Mouse (Mus musculus): ENCODE measurements around the gene Sema3d. TPM values are rescaled to one million over a fixed set of nuclear protein-coding genes. Genes with fewer than 3 reads are reported as not detected.
A peak's percentile ranks its signal among the peaks of the same experiment; 100 is the strongest.

The Sema3d gene
- polyA plus RNA-seq, 1 experiment from 2014 or later, result 26.0 TPM

DNA sequence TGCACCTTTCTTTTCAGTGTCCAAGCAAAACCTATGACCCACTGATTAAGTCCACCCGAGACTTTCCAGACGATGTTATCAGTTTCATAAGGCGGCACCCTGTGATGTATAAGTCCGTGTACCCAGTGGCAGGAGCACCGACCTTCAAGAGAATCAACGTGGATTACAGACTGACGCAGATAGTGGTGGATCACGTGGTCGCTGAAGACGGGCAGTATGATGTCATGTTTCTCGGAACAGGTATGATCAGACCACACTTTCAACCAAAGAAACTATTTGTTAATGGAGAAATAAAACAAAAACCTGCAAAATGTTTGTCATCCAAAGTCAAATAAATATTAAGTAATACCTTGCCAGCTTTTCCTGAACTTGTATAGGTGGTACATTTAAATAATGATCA, 179.9 kb downstream of the Sema3d start:
- no peak for ATAC-seq (ENCODE audit: insufficient number of reproducible peaks, insufficient read depth, low FRiP score, low TSS enrichment, low read depth)
- WGBS, result 74% methylated on average over 11 of the region's 11 CpGs
- Histone ChIP-seq H3K9me3 (no peaks in the 10 kb centered on the region), H3K4me1 (no peaks in the 10 kb centered on the region), H3K27ac (no peak overlapping the region), H3K9ac (no peak overlapping the region), H3K36me3 (peaks cover 4% of the 10 kb centered on the region; the same call in 1 of the 2 replicates), H3K27me3 (no peaks in the 10 kb centered on the region), H3K4me3 (no peak overlapping the region), H3K4me2 (no peak overlapping the region)

- no peaks in the 10 kb centered on the region for H3K27me3 ChIP-seq
- H3K27ac ChIP-seq, result no peak overlapping the region
- H3K4me1 ChIP-seq, result no peaks in the 10 kb centered on the region
- no peak for ATAC-seq (ENCODE audit: insufficient number of reproducible peaks, insufficient read depth, low FRiP score, low TSS enrichment, low read depth)
- no peak overlapping the region for H3K9ac ChIP-seq
- peaks cover 4% of the 10 kb centered on the region; the same call in 1 of the 2 replicates for H3K36me3 ChIP-seq
- WGBS, result 34% methylated on average over 2 of the region's 2 CpGs
- H3K4me3 ChIP-seq, result no peak overlapping the region
- H3K9me3 ChIP-seq, result no peaks in the 10 kb centered on the region
- H3K4me2 ChIP-seq, result no peak overlapping the region
These were observed 181.5 kb downstream of the Sema3d start for GRCm38 (mm10) chr5:12564602-12565220.

- ATAC-seq (ENCODE audit: insufficient number of reproducible peaks, insufficient read depth, low FRiP score, low TSS enrichment, low read depth), result no peak
- Histone ChIP-seq H3K27me3 (no peaks in the 10 kb centered on the region), H3K27ac (no peak overlapping the region), H3K36me3 (peaks cover 4% of the 10 kb centered on the region; the same call in 1 of the 2 replicates), H3K4me1 (no peaks in the 10 kb centered on the region), H3K9ac (no peak overlapping the region), H3K9me3 (no peaks in the 10 kb centered on the region), H3K4me3 (no peak overlapping the region), H3K4me2 (no peak overlapping the region)
- 53% methylated on average over 1 of the region's 1 CpGs for WGBS
These were observed 183.4 kb downstream of the Sema3d start for GRCm38 (mm10) chr5:12566568-12566967.

DNA sequence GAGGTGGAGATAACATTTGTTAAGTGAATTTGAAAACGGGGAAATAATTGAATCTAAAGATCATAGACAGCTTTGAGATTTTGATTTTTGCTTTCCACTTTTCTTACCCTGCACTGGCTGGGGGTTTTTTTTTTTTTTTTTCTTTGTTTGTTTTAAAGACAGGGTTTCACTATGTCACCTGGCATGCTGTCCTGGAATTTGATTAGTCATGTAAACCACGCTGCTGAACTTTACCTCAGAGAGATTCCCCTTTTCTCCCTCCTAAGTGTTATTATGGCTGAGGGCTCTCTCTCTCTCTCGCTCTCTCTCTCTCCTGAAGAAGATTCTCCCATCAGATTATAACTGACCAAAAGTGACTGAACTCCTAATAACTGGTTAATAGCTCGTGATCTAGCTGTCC, 191.4 kb downstream of the Sema3d start:
- peaks cover under 1% of the 10 kb centered on the region; the same call in 1 of the 2 replicates for H3K4me1 ChIP-seq
- H3K27me3 ChIP-seq, result no peaks in the 10 kb centered on the region
- no peak overlapping the region for H3K4me3 ChIP-seq
- 38% methylated on average over 4 of the region's 4 CpGs for WGBS
- 0 out of 2 replicates have a peak, but pooled peaks cover 3% of the 10 kb centered on the region for H3K36me3 ChIP-seq
- no peak overlapping the region for H3K9ac ChIP-seq
- H3K4me2 ChIP-seq, result no peak overlapping the region
- H3K9me3 ChIP-seq, result no peaks in the 10 kb centered on the region
- H3K27ac ChIP-seq, result no peak overlapping the region
- ATAC-seq (ENCODE audit: insufficient number of reproducible peaks, insufficient read depth, low FRiP score, low TSS enrichment, low read depth), result no peak

GRCm38 (mm10) chr5:12575262-12575661, 192.1 kb downstream of the Sema3d start:
- no peaks in the 10 kb centered on the region for H3K9me3 ChIP-seq
- no peak overlapping the region for H3K27ac ChIP-seq
- H3K4me3 ChIP-seq, result no peak overlapping the region
- ATAC-seq (ENCODE audit: insufficient number of reproducible peaks, insufficient read depth, low FRiP score, low TSS enrichment, low read depth), result no peak
- no peak overlapping the region for H3K4me2 ChIP-seq
- H3K4me1 ChIP-seq, result peaks cover 5% of the 10 kb centered on the region
- H3K36me3 ChIP-seq, result 0 out of 2 replicates have a peak, but pooled peaks cover 3% of the 10 kb centered on the region
- no peaks in the 10 kb centered on the region for H3K27me3 ChIP-seq
- H3K9ac ChIP-seq, result no peak overlapping the region
- 47% methylated on average over 1 of the region's 1 CpGs for WGBS

GRCm38 (mm10) chr5:12579752-12580151, 196.6 kb downstream of the Sema3d start:
- Histone ChIP-seq H3K27ac (no peak overlapping the region), H3K4me2 (no peak overlapping the region), H3K4me1 (peaks cover 15% of the 10 kb centered on the region), H3K27me3 (no peaks in the 10 kb centered on the region), H3K4me3 (no peak overlapping the region), H3K9ac (no peak overlapping the region), H3K9me3 (no peaks in the 10 kb centered on the region), H3K36me3 (peaks cover 3% of the 10 kb centered on the region; the same call in 1 of the 2 replicates)
- no peak for ATAC-seq (ENCODE audit: insufficient number of reproducible peaks, insufficient read depth, low FRiP score, low TSS enrichment, low read depth)
- WGBS, result 56% methylated on average over 4 of the region's 4 CpGs

DNA sequence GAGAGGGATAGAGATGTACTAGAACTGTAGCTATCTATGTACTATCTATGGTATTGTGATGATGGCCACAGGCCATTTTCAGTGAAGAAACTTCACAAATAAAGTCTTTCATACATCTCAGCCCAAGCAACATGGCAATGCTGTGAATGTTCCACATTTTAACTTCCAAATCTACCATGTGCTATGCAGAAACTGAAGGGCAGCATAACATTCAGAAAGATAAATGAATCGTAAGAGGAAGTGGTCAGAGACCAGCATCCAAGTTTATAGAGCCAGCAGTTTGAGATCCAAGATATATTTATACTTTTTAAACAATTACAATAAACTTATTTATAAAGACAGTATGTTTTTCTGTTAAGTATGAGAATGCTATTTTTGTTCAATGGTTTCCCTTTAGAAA, 199.4 kb downstream of the Sema3d start:
- Histone ChIP-seq H3K27ac (no peak overlapping the region), H3K9ac (no peak overlapping the region), H3K4me1 (peaks cover 15% of the 10 kb centered on the region), H3K9me3 (no peaks in the 10 kb centered on the region), H3K27me3 (no peaks in the 10 kb centered on the region), H3K4me3 (no peak overlapping the region), H3K36me3 (peaks cover 11% of the 10 kb centered on the region; the same call in 1 of the 2 replicates), H3K4me2 (no peak overlapping the region)
- 89% methylated on average over 1 of the region's 1 CpGs for WGBS
- ATAC-seq (ENCODE audit: insufficient number of reproducible peaks, insufficient read depth, low FRiP score, low TSS enrichment, low read depth), result no peak

DNA sequence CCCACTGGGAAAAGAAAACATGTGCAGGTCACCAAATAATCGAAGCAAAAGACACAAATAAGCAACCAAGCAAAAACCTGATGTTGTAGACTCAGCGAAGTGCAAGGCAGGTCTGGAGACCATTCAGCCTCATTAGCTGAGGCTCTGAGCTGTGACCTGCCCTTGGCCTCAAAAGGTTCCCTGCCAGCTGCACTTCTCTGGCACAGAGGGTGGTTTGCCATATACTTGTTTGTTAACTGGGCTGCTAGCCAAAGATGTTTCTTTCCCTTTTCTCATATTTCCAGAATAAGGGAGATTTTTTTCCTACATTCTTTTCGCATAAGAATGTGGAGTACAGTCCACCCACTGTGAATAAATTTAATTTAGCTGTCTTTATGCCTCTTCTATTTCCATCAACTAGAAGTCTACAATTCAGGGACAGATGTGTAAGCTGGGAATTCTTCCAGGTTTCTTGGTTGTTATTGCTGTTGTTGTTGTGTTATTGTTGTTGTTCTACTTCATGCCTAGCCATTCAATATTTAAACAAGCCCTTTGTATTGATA, 200.2 kb downstream of the Sema3d start:
- Histone ChIP-seq H3K36me3 (peaks cover 9% of the 10 kb centered on the region; the same call in 1 of the 2 replicates), H3K27me3 (no peaks in the 10 kb centered on the region)
- no peak for ATAC-seq (ENCODE audit: insufficient number of reproducible peaks, insufficient read depth, low FRiP score, low TSS enrichment, low read depth)

DNA sequence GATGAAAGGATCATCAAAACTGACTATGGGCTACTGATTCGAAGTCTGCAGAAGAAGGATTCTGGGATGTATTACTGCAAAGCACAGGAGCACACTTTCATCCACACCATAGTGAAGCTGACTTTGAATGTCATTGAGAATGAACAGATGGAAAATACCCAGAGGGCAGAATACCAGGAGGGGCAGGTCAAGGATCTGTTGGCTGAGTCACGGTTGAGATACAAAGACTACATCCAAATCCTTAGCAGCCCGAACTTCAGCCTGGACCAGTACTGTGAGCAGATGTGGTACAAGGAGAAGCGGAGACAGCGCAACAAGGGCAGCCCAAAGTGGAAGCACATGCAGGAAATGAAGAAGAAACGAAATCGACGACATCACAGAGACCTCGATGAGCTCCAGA, 201.7 kb downstream of the Sema3d start:
- WGBS, result 32% methylated on average over 9 of the region's 9 CpGs
- no peak for ATAC-seq (ENCODE audit: insufficient number of reproducible peaks, insufficient read depth, low FRiP score, low TSS enrichment, low read depth)
- H3K36me3 ChIP-seq, result peaks cover 9% of the 10 kb centered on the region; the same call in 1 of the 2 replicates
- H3K4me3 ChIP-seq, result no peak overlapping the region
- H3K9me3 ChIP-seq, result no peaks in the 10 kb centered on the region
- H3K27ac ChIP-seq, result no peak overlapping the region
- H3K9ac ChIP-seq, result no peak overlapping the region
- no peak overlapping the region for H3K4me2 ChIP-seq
- H3K4me1 ChIP-seq, result peaks cover 11% of the 10 kb centered on the region
- no peaks in the 10 kb centered on the region for H3K27me3 ChIP-seq

More for the DNA sequence above, 200.2 kb downstream of the Sema3d start:
- H3K4me3 ChIP-seq, result no peak overlapping the region
- WGBS, result 20% methylated on average over 3 of the region's 3 CpGs
- H3K9me3 ChIP-seq, result no peaks in the 10 kb centered on the region
- H3K27ac ChIP-seq, result 0 out of 2 replicates have a peak overlapping the region, but pooled peaks have one; percentile 23
- H3K9ac ChIP-seq, result no peak overlapping the region
- H3K4me1 ChIP-seq, result peaks cover 15% of the 10 kb centered on the region
- H3K4me2 ChIP-seq, result no peak overlapping the region

DNA sequence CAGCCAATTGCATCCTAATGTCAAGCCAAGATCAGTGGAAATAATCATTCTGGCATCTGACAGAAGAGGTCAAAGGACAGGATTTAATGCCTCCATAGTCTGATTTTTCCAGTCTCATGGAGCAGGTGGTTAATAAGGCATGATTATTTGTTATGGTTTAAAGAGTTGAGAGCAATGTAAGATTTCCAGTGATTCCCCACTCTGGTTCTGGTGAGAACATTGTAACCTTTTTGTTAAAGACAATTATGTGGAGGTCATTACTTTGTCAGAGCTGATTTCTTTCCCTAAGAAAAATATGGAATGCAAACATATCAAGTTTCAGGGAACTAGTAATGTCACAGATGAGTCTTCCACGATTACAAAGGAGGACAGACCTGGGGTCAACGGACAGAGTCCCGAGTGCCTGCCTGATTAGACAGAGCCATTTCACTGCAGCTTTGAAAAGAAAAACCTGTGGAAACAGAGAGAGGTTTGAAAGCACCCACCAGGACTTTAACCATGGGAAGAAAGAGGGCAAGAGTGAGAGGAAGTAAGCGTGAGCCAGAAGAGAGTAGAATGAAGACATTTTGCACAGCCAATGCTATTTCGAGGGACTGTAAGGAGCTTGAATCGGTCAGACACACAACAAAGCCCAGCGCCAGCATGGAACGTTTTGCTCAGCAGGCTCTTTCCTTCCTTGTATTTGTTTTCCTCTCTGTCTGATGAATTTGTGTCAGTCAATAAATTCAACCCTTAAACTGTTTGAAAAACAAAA, 251.2 kb downstream of the Sema3d start:
- Histone ChIP-seq H3K9ac (no peak overlapping the region), H3K36me3 (no peaks in the 10 kb centered on the region), H3K27me3 (no peaks in the 10 kb centered on the region), H3K4me1 (peaks cover 6% of the 10 kb centered on the region; the same call in 1 of the 2 replicates), H3K9me3 (no peaks in the 10 kb centered on the region), H3K4me3 (no peak overlapping the region), H3K4me2 (no peak overlapping the region), H3K27ac (no peak overlapping the region)
- ATAC-seq (ENCODE audit: insufficient number of reproducible peaks, insufficient read depth, low FRiP score, low TSS enrichment, low read depth), result no peak
- WGBS, result 28% methylated on average over 8 of the region's 8 CpGs

DNA sequence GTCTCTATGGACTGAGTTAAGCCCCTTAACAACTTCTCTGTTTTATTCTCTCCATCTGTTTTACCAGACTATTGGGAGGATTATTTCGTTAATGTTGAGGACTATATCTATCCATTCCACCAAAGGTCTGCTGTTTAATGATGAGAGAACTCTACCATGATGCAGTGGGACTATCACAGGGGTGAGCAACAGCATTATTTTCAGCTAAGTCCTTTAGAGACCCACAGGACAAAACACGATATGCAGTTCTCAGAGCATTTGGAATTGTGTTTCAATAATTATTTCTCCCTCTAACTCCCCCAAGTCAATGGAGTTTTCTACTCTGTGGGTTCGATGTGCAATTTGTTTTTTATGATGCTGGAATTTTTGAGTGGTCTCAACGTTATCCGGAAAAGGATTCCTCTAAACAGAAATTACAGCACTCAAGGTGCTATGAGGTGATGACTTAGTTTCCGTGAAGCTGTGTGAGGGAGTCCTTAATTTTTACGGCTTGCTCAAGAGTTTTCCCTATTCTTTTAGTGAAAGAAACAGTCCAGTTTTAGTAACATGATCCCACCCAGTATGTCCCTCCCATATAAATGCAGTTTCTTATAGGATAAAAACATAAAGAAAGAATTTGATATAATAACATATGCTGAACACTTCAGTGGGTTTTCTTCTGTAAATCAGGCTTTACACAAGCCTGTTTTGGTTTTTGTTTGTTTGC, 254.7 kb downstream of the Sema3d start:
- Histone ChIP-seq H3K36me3 (no peaks in the 10 kb centered on the region), H3K9ac (no peak overlapping the region), H3K27ac (no peak overlapping the region), H3K4me2 (no peak overlapping the region), H3K27me3 (no peaks in the 10 kb centered on the region), H3K9me3 (no peaks in the 10 kb centered on the region), H3K4me3 (no peak overlapping the region), H3K4me1 (peaks cover 6% of the 10 kb centered on the region; the same call in 1 of the 2 replicates)
- no peak for ATAC-seq (ENCODE audit: insufficient number of reproducible peaks, insufficient read depth, low FRiP score, low TSS enrichment, low read depth)
- WGBS, result 72% methylated on average over 7 of the region's 7 CpGs
